Mouse (Mus musculus): Measurements from ENCODE around the gene Tmem132d.

DNA sequence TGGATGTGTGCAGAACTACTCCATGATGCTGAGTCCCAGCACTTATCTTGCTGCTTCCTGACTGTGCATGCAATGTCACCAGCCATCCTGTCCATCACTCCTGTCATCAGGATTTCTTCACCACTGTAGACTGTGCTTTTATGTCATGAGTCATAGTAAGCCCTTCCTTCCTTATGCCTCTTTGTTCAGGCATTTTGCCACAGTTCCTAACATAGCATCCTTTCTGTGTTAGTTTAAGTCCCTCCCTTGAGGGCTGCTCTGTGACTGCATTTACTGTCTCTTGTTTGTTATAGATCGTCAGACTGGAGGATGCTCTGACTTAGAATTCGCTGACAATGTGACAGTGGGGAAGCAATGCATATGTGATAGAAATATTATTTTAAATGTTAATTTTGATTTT is 573.2 kb downstream of the Tmem132d start:
- TF ChIP-seq POLR2A (IDR thresholded peaks at IDR 0.05; ENCODE audit: borderline replicate concordance, extremely low read depth, insufficient read depth, insufficient read length, poor library complexity, severe bottlenecking) (no peak), CTCF (IDR thresholded peaks at IDR 0.05; ENCODE audit: borderline replicate concordance, extremely low read depth, insufficient read depth, insufficient read length) (no peak)
